Mouse (Mus musculus) CH12.LX (cell line): Measurements from ENCODE around the gene Immp2l. TPM values are rescaled to one million over a fixed set of nuclear protein-coding genes. Genes with fewer than 3 reads are reported as not detected.

Experiments used
- DNase-seq: peaks from one replicate; pipeline ENCODE4 v3.0.0-alpha.2; 2013; ENCODE audit errors: extremely low read depth
- H3K27ac ChIP-seq: 2 replicates; pipeline ENCODE4 v1.5.1; 2012; ENCODE audit warnings: low read depth, mild to moderate bottlenecking, control low read depth, moderate library complexity; ENCODE audit not compliant: insufficient read depth
- H3K27me3 ChIP-seq: replicated peaks from 2 replicates; pipeline ENCODE3; 2012; ENCODE audit warnings: inconsistent platforms
- H3K36me3 ChIP-seq, 2 experiments: replicated peaks in 1 of 2; 2 replicates each; pipeline versions ENCODE3 to v1.6.1; 2012; ENCODE audit warnings: inconsistent platforms in 1 of 2, low read length in 1 of 2, mild to moderate bottlenecking in 1 of 2, mixed read lengths in 1 of 2, moderate library complexity in 1 of 2; ENCODE audit not compliant: control insufficient read depth in 1 of 2, insufficient read depth in 1 of 2
- H3K4me1 ChIP-seq, 2 experiments: 2 replicates each; pipeline ENCODE4 v1.6.1; 2012; ENCODE audit warnings: inconsistent platforms in 1 of 2, moderate library complexity in 1 of 2; ENCODE audit not compliant: insufficient read depth in 2 of 2, control insufficient read depth in 1 of 2
- H3K4me2 ChIP-seq: 2 replicates; pipeline ENCODE4 v1.6.1; 2012; ENCODE audit warnings: low read depth, mild to moderate bottlenecking, control low read depth; ENCODE audit not compliant: poor library complexity, insufficient read depth, severe bottlenecking
- H3K4me3 ChIP-seq, 3 experiments: fragments of 150-350 bp in 1 of 3; sonication (generic) in 1 of 3; replicated peaks in 1 of 3; 2 replicates each; pipeline versions ENCODE3 to v1.5.1; 2011 to 2012; ENCODE audit warnings: low read depth in 2 of 3, low read length in 2 of 3, mild to moderate bottlenecking in 2 of 3, moderate library complexity in 2 of 3, control low read depth in 1 of 3, improper control_type of control experiment in 1 of 3, inconsistent platforms in 1 of 3, mixed read lengths in 1 of 3; ENCODE audit not compliant: poor library complexity in 1 of 3
- H3K79me2 ChIP-seq: replicated peaks from 2 replicates; pipeline ENCODE4 v1.6.1; 2012; ENCODE audit warnings: mild to moderate bottlenecking, moderate library complexity; ENCODE audit not compliant: control insufficient read depth, poor library complexity, insufficient read depth, severe bottlenecking; ENCODE audit errors: extremely low read depth
- H3K9ac ChIP-seq: 2 replicates; pipeline ENCODE4 v1.6.1; 2012; ENCODE audit warnings: low read depth, mild to moderate bottlenecking, control low read depth, moderate library complexity; ENCODE audit not compliant: insufficient read depth
- H3K9me3 ChIP-seq: replicated peaks from 2 replicates; pipeline ENCODE3; 2012; ENCODE audit warnings: low read length, inconsistent platforms, mixed read lengths
- BHLHE40 ChIP-seq: IDR thresholded peaks from 2 replicates; pipeline ENCODE4 v1.6.1; 2011; ENCODE audit warnings: mild to moderate bottlenecking, low read depth, low read length, improper control_type of control experiment
- CHD2 ChIP-seq: IDR thresholded peaks from 2 replicates; pipeline ENCODE4 v1.6.1; 2011; ENCODE audit warnings: low read length, improper control_type of control experiment
- CTCF ChIP-seq, 2 experiments: IDR thresholded peaks in 1 of 2; conservative IDR thresholded peaks in 1 of 2; 2 replicates each; pipeline ENCODE4 v1.5.1; 2011 to 2012; ENCODE audit warnings: low read depth in 2 of 2, low read length in 2 of 2, improper control_type of control experiment in 1 of 2, inconsistent platforms in 1 of 2, mild to moderate bottlenecking in 1 of 2, moderate library complexity in 1 of 2
- ELF1 ChIP-seq: IDR thresholded peaks from 2 replicates; pipeline ENCODE4 v1.6.1; 2014; ENCODE audit warnings: low read depth, mild to moderate bottlenecking, inconsistent platforms, low read length, improper control_type of control experiment
- EP300 ChIP-seq: IDR thresholded peaks from 2 replicates; pipeline ENCODE4 v1.6.1; 2011; ENCODE audit warnings: low read length, improper control_type of control experiment
- JUND ChIP-seq: conservative IDR thresholded peaks from 2 replicates; pipeline ENCODE4 v1.6.1; 2011; ENCODE audit warnings: low read depth, low read length, improper control_type of control experiment
- MAFK ChIP-seq: IDR thresholded peaks from 2 replicates; pipeline ENCODE4 v1.6.1; 2011; ENCODE audit warnings: low read length, improper control_type of control experiment; ENCODE audit not compliant: insufficient replicate concordance
- MAZ ChIP-seq: IDR thresholded peaks from 2 replicates; pipeline ENCODE4 v1.6.1; 2012; ENCODE audit warnings: low read depth, mild to moderate bottlenecking, inconsistent platforms, low read length, improper control_type of control experiment, moderate library complexity
- MEF2A ChIP-seq: IDR thresholded peaks from 2 replicates; pipeline ENCODE4 v1.6.1; 2014; ENCODE audit warnings: low read depth, mild to moderate bottlenecking, inconsistent platforms, low read length, improper control_type of control experiment, borderline replicate concordance
- MXI1 ChIP-seq: IDR thresholded peaks from 2 replicates; pipeline ENCODE4 v1.6.1; 2011; ENCODE audit warnings: mild to moderate bottlenecking, low read depth, low read length, improper control_type of control experiment
- NELFE ChIP-seq: IDR thresholded peaks from 2 replicates; pipeline ENCODE4 v1.6.1; 2011; ENCODE audit warnings: low read depth, low read length, improper control_type of control experiment
- NRF1 ChIP-seq: IDR thresholded peaks from 2 replicates; pipeline ENCODE4 v1.6.1; 2014; ENCODE audit warnings: low read depth, mild to moderate bottlenecking, inconsistent platforms, low read length, improper control_type of control experiment, moderate library complexity
- PAX5 ChIP-seq: IDR thresholded peaks from 2 replicates; pipeline ENCODE4 v1.6.1; 2012; ENCODE audit warnings: low read length, inconsistent platforms, mixed read lengths
- POLR2AphosphoS2 ChIP-seq: IDR thresholded peaks from 2 replicates; pipeline ENCODE4 v1.6.1; 2011; ENCODE audit warnings: low read depth, low read length, improper control_type of control experiment
- SMC3 ChIP-seq: IDR thresholded peaks from 2 replicates; pipeline ENCODE4 v1.6.1; 2011; ENCODE audit warnings: low read depth, low read length, improper control_type of control experiment
- TCF12 ChIP-seq: IDR thresholded peaks from 2 replicates; pipeline ENCODE4 v1.6.1; 2014; ENCODE audit warnings: low read depth, mild to moderate bottlenecking, inconsistent platforms, low read length, improper control_type of control experiment
- ZC3H11A ChIP-seq: IDR thresholded peaks from 2 replicates; pipeline ENCODE4 v1.6.1; 2012; ENCODE audit warnings: low read depth, mild to moderate bottlenecking, inconsistent platforms, low read length, improper control_type of control experiment
- dilution Hi-C: fragments of 300-500 bp; cut with MboI; formaldehyde crosslinking; loops from 2 replicates; pipeline ENCODE4 v1.14.3; 2020; ENCODE audit warnings: low sequenced_read_pairs; ENCODE audit not compliant: extremely low pct_unique_long_range_greater_than_20kb, extremely low pct_ligation_motif_present
- in situ Hi-C: fragments of 300-500 bp; cut with MboI; formaldehyde crosslinking; loops from 3 replicates; pipeline ENCODE4 v1.14.3; 2019; ENCODE audit warnings: low sequenced_read_pairs, low pct_ligation_motif_present, low pct_unique_long_range_greater_than_20kb, mixed read lengths
- polyA plus RNA-seq: library from polyadenylated mRNA; unstranded; fragments of >175 nt; gene quantifications from 2 replicates; pipeline ENCODE4 v1.2.1, GENCODE M21; 2012; ENCODE audit warnings: low read depth; ENCODE audit not compliant: insufficient read length
- total RNA-seq, 2 experiments: library from RNA; depleted of rRNA; stranded (reverse); fragments of 300-350 nt in 1 of 2; fragments of >200 nt in 1 of 2; gene quantifications; 2 replicates each; pipeline ENCODE4 v1.2.3; 2012 to 2014

Immp2l gene
- total and polyA plus RNA-seq, 3 experiments, result 4.8 to 16.5 (median 9.9) TPM

- no peaks in the 10 kb centered on the region for H3K27me3 ChIP-seq
- TF ChIP-seq PAX5 (no peak), MAZ (no peak), EP300 (no peak), BHLHE40 (no peak), MAFK (no peak), ELF1 (no peak), SMC3 (no peak), MXI1 (no peak), JUND (no peak)
- H3K4me1 ChIP-seq, result peaks cover 0 to 5% of the 10 kb centered on the region in 2 experiments; a peak in 1 of 4 replicates
- no peak overlapping the region for H3K9ac ChIP-seq
- H3K27ac ChIP-seq, result no peak overlapping the region
- H3K36me3 ChIP-seq, result no peaks in the 10 kb centered on the region
- no peak overlapping the region for H3K4me2 ChIP-seq
- H3K79me2 ChIP-seq, result no peaks in the 10 kb centered on the region
- no peaks in the 10 kb centered on the region for H3K9me3 ChIP-seq
- in situ Hi-C loops, result no loop called here
- H3K4me3 ChIP-seq, result no peak overlapping the region
- dilution Hi-C loops, result no loop called here
- no peak for DNase-seq
These were observed 298.1 kb downstream of the Immp2l start for GRCm38 (mm10) chr12:41322018-41322417.

- H3K27ac ChIP-seq, result no peak overlapping the region
- peaks cover 0 to 5% of the 10 kb centered on the region in 2 experiments; a peak in 1 of 4 replicates for H3K4me1 ChIP-seq
- H3K9me3 ChIP-seq, result no peaks in the 10 kb centered on the region
- TF ChIP-seq MEF2A (no peak), MAFK (no peak), NRF1 (no peak), POLR2AphosphoS2 (no peak), CTCF (conservative IDR thresholded peaks at IDR 0.05 in 1 of 2, IDR thresholded peaks at IDR 0.05 in 1 of 2; ENCODE audit: low read depth in 2 of 2, low read length in 2 of 2) (no peak), ZC3H11A (no peak), NELFE (no peak), CHD2 (no peak), TCF12 (no peak), MXI1 (no peak), JUND (no peak)
- TF ChIP-seq, all 38 proteins: peak for 0
- H3K79me2 ChIP-seq, result no peaks in the 10 kb centered on the region
- no peak overlapping the region for H3K9ac ChIP-seq
- H3K4me3 ChIP-seq, result no peak overlapping the region
- H3K4me2 ChIP-seq, result no peak overlapping the region
- in situ Hi-C loops (no loop called here), dilution Hi-C loops (no loop called here)
- no peaks in the 10 kb centered on the region for H3K27me3 ChIP-seq
- H3K36me3 ChIP-seq, result no peaks in the 10 kb centered on the region
- DNase-seq, result no peak
These were observed 300.5 kb downstream of the Immp2l start for GRCm38 (mm10) chr12:41324418-41324817.
